Mouse (Mus musculus): ENCODE measurements around the gene Pxn.

- TF ChIP-seq CTCF (IDR thresholded peaks at IDR 0.05; ENCODE audit: borderline replicate concordance, extremely low read depth, insufficient read depth, insufficient read length), result no peak
- no peak for TF ChIP-seq POLR2A (IDR thresholded peaks at IDR 0.05; ENCODE audit: borderline replicate concordance, extremely low read depth, insufficient read depth, insufficient read length, poor library complexity, severe bottlenecking)
Measured at GRCm38 (mm10) chr5:115487942-115488580, 18.4 kb upstream of the Pxn start.
